Mouse (Mus musculus) megakaryocyte-erythroid progenitor cell, adult 5-6 weeks (primary cell): ENCODE measurements around the gene A130010J15Rik. TPM values are rescaled to one million over a fixed set of nuclear protein-coding genes. Genes with fewer than 3 reads are reported as not detected.

Source experiments
- total RNA-seq, 2 experiments: library from RNA; stranded (forward) in 1 of 2; stranded (reverse) in 1 of 2; fragments of 200-1000, 215-1000 nt in 1 of 2; fragments of >200 nt in 1 of 2; fragmentation: Nextera tagmentation in 1 of 2; gene quantifications; 2 replicates each; pipeline ENCODE4 v1.2.3; 2014 to 2017

A130010J15Rik gene
- total RNA-seq, 2 experiments from 2014 or later, result 6.6 to 12.0 TPM

Other genes starting within 250 kb of the A130010J15Rik start
- not detected in 2 replicates for gene Syt14, start 132.3 kb upstream of the A130010J15Rik start, total RNA-seq (2014; fragmentation: Nextera tagmentation)
- not detected in 2 replicates for gene Syt14, start 132.3 kb upstream of the A130010J15Rik start, total RNA-seq (2017)
- gene Diexf, start 37.8 kb upstream of the A130010J15Rik start, total RNA-seq (2014; fragmentation: Nextera tagmentation), result 20.6 and 27.2 TPM in 2 replicates
- gene Diexf, start 37.8 kb upstream of the A130010J15Rik start, total RNA-seq (2017), result 15.5 and 39.4 TPM in 2 replicates
- gene Irf6, start 14.9 kb upstream of the A130010J15Rik start, total RNA-seq (2014; fragmentation: Nextera tagmentation), result 1.0 TPM in 1 of 2 replicates, not detected in the other
- 0.19 and 0.50 TPM in 2 replicates for gene Irf6, start 14.9 kb upstream of the A130010J15Rik start, total RNA-seq (2017)
- 16.3 and 37.9 TPM in 2 replicates for gene Traf3ip3, start 33.7 kb downstream of the A130010J15Rik start, total RNA-seq (2014; fragmentation: Nextera tagmentation)
- gene Traf3ip3, start 33.7 kb downstream of the A130010J15Rik start, total RNA-seq (2017), result 2.8 and 12.9 TPM in 2 replicates
- 0.42 TPM in 1 of 2 replicates, not detected in the other for gene Lamb3, start 39.7 kb downstream of the A130010J15Rik start, total RNA-seq (2014; fragmentation: Nextera tagmentation)
- not detected in 2 replicates for gene Lamb3, start 39.7 kb downstream of the A130010J15Rik start, total RNA-seq (2017)
- not detected in 2 replicates for gene Hsd11b1, start 96.0 kb downstream of the A130010J15Rik start, total RNA-seq (2014; fragmentation: Nextera tagmentation)
- gene Hsd11b1, start 96.0 kb downstream of the A130010J15Rik start, total RNA-seq (2017), result 0.91 TPM in 1 of 2 replicates, not detected in the other
- 1.2 TPM in 1 of 2 replicates, not detected in the other for gene G0s2, start 105.2 kb downstream of the A130010J15Rik start, total RNA-seq (2014; fragmentation: Nextera tagmentation)
- gene G0s2, start 105.2 kb downstream of the A130010J15Rik start, total RNA-seq (2017), result not detected in 2 replicates
- not detected in 2 replicates for gene Camk1g, start 202.3 kb downstream of the A130010J15Rik start, total RNA-seq (2014; fragmentation: Nextera tagmentation)
- not detected in 2 replicates for gene Camk1g, start 202.3 kb downstream of the A130010J15Rik start, total RNA-seq (2017)